Mouse (Mus musculus): ENCODE data around the gene Cand2. TPM values are rescaled to one million over a fixed set of nuclear protein-coding genes. Genes with fewer than 3 reads are reported as not detected.
A peak's percentile ranks its signal among the peaks of the same experiment; 100 is the strongest.

Cand2 gene
- polyA plus RNA-seq, 1 experiment, result 8.2 TPM

GRCm38 (mm10) chr6:115759461-115759860 is 14.9 kb upstream of the Cand2 start:
- Histone ChIP-seq H3K79me2 (ENCODE audit: control insufficient read depth, insufficient read depth) (no peaks in the 10 kb centered on the region), H3K36me3 (ENCODE audit: control insufficient read depth, insufficient read depth) (no peaks in the 10 kb centered on the region), H3K27me3 (ENCODE audit: control insufficient read depth, insufficient read depth, insufficient read length) (peaks cover 3% of the 10 kb centered on the region), H3K4me3 (ENCODE audit: insufficient read depth, poor library complexity, severe bottlenecking) (no peak overlapping the region), H3ac (ENCODE audit: control insufficient read depth, insufficient read length, low read depth) (no peak overlapping the region), H3K79me3 (ENCODE audit: low read depth) (no peaks in the 10 kb centered on the region)
- no peak for TF ChIP-seq MYOD1 (IDR thresholded peaks at IDR 0.05; ENCODE audit: control insufficient read depth, insufficient read length, low read depth)
- TF ChIP-seq USF1 (IDR thresholded peaks at IDR 0.05; ENCODE audit: low read depth), result no peak
- no peak for TF ChIP-seq CTCF (IDR thresholded peaks at IDR 0.05; ENCODE audit: control insufficient read depth, insufficient read depth, insufficient read length)
- no peak for TF ChIP-seq MAX (IDR thresholded peaks at IDR 0.05)
- TF ChIP-seq MYOG (IDR thresholded peaks at IDR 0.05; ENCODE audit: control insufficient read depth, extremely low read depth, insufficient read length), result no peak
- TF ChIP-seq CEBPB (IDR thresholded peaks at IDR 0.05; ENCODE audit: low read depth), result no peak
- TF ChIP-seq FOSL1 (IDR thresholded peaks at IDR 0.05; ENCODE audit: insufficient read depth, low read length, poor library complexity, severe bottlenecking), result no peak

GRCm38 (mm10) chr6:115760137-115760536 is 14.2 kb upstream of the Cand2 start:
- Histone ChIP-seq H3ac (ENCODE audit: control insufficient read depth, insufficient read length, low read depth) (no peak overlapping the region), H3K4me3 (ENCODE audit: insufficient read depth, poor library complexity, severe bottlenecking) (no peak overlapping the region), H3K79me2 (ENCODE audit: control insufficient read depth, insufficient read depth) (no peaks in the 10 kb centered on the region), H3K79me3 (ENCODE audit: low read depth) (no peaks in the 10 kb centered on the region), H3K36me3 (ENCODE audit: control insufficient read depth, insufficient read depth) (no peaks in the 10 kb centered on the region), H3K27me3 (ENCODE audit: control insufficient read depth, insufficient read depth, insufficient read length) (peaks cover 3% of the 10 kb centered on the region)
- no peak for TF ChIP-seq MYOD1 (IDR thresholded peaks at IDR 0.05; ENCODE audit: control insufficient read depth, insufficient read length, low read depth)
- TF ChIP-seq USF1 (IDR thresholded peaks at IDR 0.05; ENCODE audit: low read depth), result no peak
- no peak for TF ChIP-seq MAX (IDR thresholded peaks at IDR 0.05)
- TF ChIP-seq MYOG (IDR thresholded peaks at IDR 0.05; ENCODE audit: control insufficient read depth, extremely low read depth, insufficient read length), result no peak
- TF ChIP-seq FOSL1 (IDR thresholded peaks at IDR 0.05; ENCODE audit: insufficient read depth, low read length, poor library complexity, severe bottlenecking), result no peak
- no peak for TF ChIP-seq CEBPB (IDR thresholded peaks at IDR 0.05; ENCODE audit: low read depth)
- TF ChIP-seq CTCF (IDR thresholded peaks at IDR 0.05; ENCODE audit: control insufficient read depth, insufficient read depth, insufficient read length), result no peak

GRCm38 (mm10) chr6:115760982-115761381 is 13.4 kb upstream of the Cand2 start:
- Histone ChIP-seq H3K36me3 (ENCODE audit: control insufficient read depth, insufficient read depth) (no peaks in the 10 kb centered on the region), H3K4me3 (ENCODE audit: insufficient read depth, poor library complexity, severe bottlenecking) (no peak overlapping the region), H3ac (ENCODE audit: control insufficient read depth, insufficient read length, low read depth) (no peak overlapping the region), H3K79me3 (ENCODE audit: low read depth) (no peaks in the 10 kb centered on the region), H3K79me2 (ENCODE audit: control insufficient read depth, insufficient read depth) (no peaks in the 10 kb centered on the region), H3K27me3 (ENCODE audit: control insufficient read depth, insufficient read depth, insufficient read length) (no peaks in the 10 kb centered on the region)
- TF ChIP-seq CEBPB (IDR thresholded peaks at IDR 0.05; ENCODE audit: low read depth) (no peak), MYOD1 (IDR thresholded peaks at IDR 0.05; ENCODE audit: control insufficient read depth, insufficient read length, low read depth) (peak; percentile 86)

- TF ChIP-seq USF1 (IDR thresholded peaks at IDR 0.05; ENCODE audit: low read depth) (no peak), MAX (IDR thresholded peaks at IDR 0.05) (no peak), CEBPB (IDR thresholded peaks at IDR 0.05; ENCODE audit: low read depth) (no peak), FOSL1 (IDR thresholded peaks at IDR 0.05; ENCODE audit: insufficient read depth, low read length, poor library complexity, severe bottlenecking) (no peak), MYOD1 (IDR thresholded peaks at IDR 0.05; ENCODE audit: control insufficient read depth, insufficient read length, low read depth) (no peak), CTCF (IDR thresholded peaks at IDR 0.05; ENCODE audit: control insufficient read depth, insufficient read depth, insufficient read length) (no peak), MYOG (IDR thresholded peaks at IDR 0.05; ENCODE audit: control insufficient read depth, extremely low read depth, insufficient read length) (no peak)
- Histone ChIP-seq H3K79me3 (ENCODE audit: low read depth) (no peaks in the 10 kb centered on the region), H3K36me3 (ENCODE audit: control insufficient read depth, insufficient read depth) (no peaks in the 10 kb centered on the region), H3K4me3 (ENCODE audit: insufficient read depth, poor library complexity, severe bottlenecking) (no peak within 1 kb of the TSS), H3K27me3 (ENCODE audit: control insufficient read depth, insufficient read depth, insufficient read length) (no peaks in the 10 kb centered on the region), H3K79me2 (ENCODE audit: control insufficient read depth, insufficient read depth) (no peaks in the 10 kb centered on the region), H3ac (ENCODE audit: control insufficient read depth, insufficient read length, low read depth) (no peak within 1 kb of the TSS)
Measured at GRCm38 (mm10) chr6:115761995-115762756, 12.2 kb upstream of the Cand2 start, which contains the start of gene Tmem40. Gene Tmem40, minus strand, starts transcription at chr6:115762410.

GRCm38 (mm10) chr6:115764179-115764578 is 10.2 kb upstream of the Cand2 start:
- Histone ChIP-seq H3K27me3 (ENCODE audit: control insufficient read depth, insufficient read depth, insufficient read length) (no peaks in the 10 kb centered on the region), H3K79me2 (ENCODE audit: control insufficient read depth, insufficient read depth) (no peaks in the 10 kb centered on the region), H3K79me3 (ENCODE audit: low read depth) (no peaks in the 10 kb centered on the region), H3K4me3 (ENCODE audit: insufficient read depth, poor library complexity, severe bottlenecking) (no peak overlapping the region), H3ac (ENCODE audit: control insufficient read depth, insufficient read length, low read depth) (no peak overlapping the region), H3K36me3 (ENCODE audit: control insufficient read depth, insufficient read depth) (no peaks in the 10 kb centered on the region)
- TF ChIP-seq USF1 (IDR thresholded peaks at IDR 0.05; ENCODE audit: low read depth) (peak; percentile 60), MAX (IDR thresholded peaks at IDR 0.05) (no peak)

- TF ChIP-seq CTCF (IDR thresholded peaks at IDR 0.05; ENCODE audit: control insufficient read depth, insufficient read depth, insufficient read length) (no peak), MYOG (IDR thresholded peaks at IDR 0.05; ENCODE audit: control insufficient read depth, extremely low read depth, insufficient read length) (no peak), MAX (IDR thresholded peaks at IDR 0.05) (no peak), FOSL1 (IDR thresholded peaks at IDR 0.05; ENCODE audit: insufficient read depth, low read length, poor library complexity, severe bottlenecking) (no peak), CEBPB (IDR thresholded peaks at IDR 0.05; ENCODE audit: low read depth) (no peak), MYOD1 (IDR thresholded peaks at IDR 0.05; ENCODE audit: control insufficient read depth, insufficient read length, low read depth) (no peak), USF1 (IDR thresholded peaks at IDR 0.05; ENCODE audit: low read depth) (no peak)
- no peaks in the 10 kb centered on the region for H3K79me3 ChIP-seq (ENCODE audit: low read depth)
- no peaks in the 10 kb centered on the region for H3K36me3 ChIP-seq (ENCODE audit: control insufficient read depth, insufficient read depth)
- no peak overlapping the region for H3ac ChIP-seq (ENCODE audit: control insufficient read depth, insufficient read length, low read depth)
- no peaks in the 10 kb centered on the region for H3K79me2 ChIP-seq (ENCODE audit: control insufficient read depth, insufficient read depth)
- no peak overlapping the region for H3K4me3 ChIP-seq (ENCODE audit: insufficient read depth, poor library complexity, severe bottlenecking)
- no peaks in the 10 kb centered on the region for H3K27me3 ChIP-seq (ENCODE audit: control insufficient read depth, insufficient read depth, insufficient read length)
Measured at GRCm38 (mm10) chr6:115767357-115767756, 7.0 kb upstream of the Cand2 start.

All from C2C12 (cell line).